Mouse (Mus musculus) embryonic fibroblast, embryonic 13.5 days (primary cell): ENCODE measurements at regions not wholly inside any gene's neighbourhood (a gene's known extent, or its start where the extent isn't known, plus 50 kb on each side); places are given as distances from the start of the nearest gene placed in this dataset.

Experiments
- H3K27ac ChIP-seq: 2 replicates; pipeline ENCODE4 v1.5.1; 2012; ENCODE audit warnings: low read length, control low read depth, inconsistent platforms; ENCODE audit not compliant: insufficient read depth
- H3K4me1 ChIP-seq: 2 replicates; pipeline ENCODE4 v1.6.1; 2011; ENCODE audit warnings: low read length; ENCODE audit not compliant: control insufficient read depth, insufficient read depth
- H3K4me3 ChIP-seq: 2 replicates; pipeline ENCODE4 v1.5.1; 2011; ENCODE audit warnings: mild to moderate bottlenecking, control low read depth, low read length; ENCODE audit not compliant: insufficient read depth
- CTCF ChIP-seq: IDR thresholded peaks from 2 replicates; pipeline ENCODE4 v1.5.1; 2011; ENCODE audit warnings: mild to moderate bottlenecking, control low read depth, low read length, moderate library complexity, borderline replicate concordance; ENCODE audit not compliant: insufficient read depth
- POLR2A ChIP-seq: IDR thresholded peaks from 2 replicates; pipeline ENCODE4 v1.6.1; 2011; ENCODE audit warnings: low read depth, mild to moderate bottlenecking, control low read depth, low read length, moderate library complexity

- Histone ChIP-seq H3K27ac (no peak overlapping the region), H3K4me3 (no peak overlapping the region), H3K4me1 (0 out of 2 replicates have a peak, but pooled peaks cover 2% of the 10 kb centered on the region)
- TF ChIP-seq POLR2A (no peak), CTCF (no peak)
Measured at GRCm38 (mm10) chr6:143502803-143503202, 335.8 kb downstream of the Etnk1 start.

GRCm38 (mm10) chr6:143503953-143504352, 336.9 kb downstream of the Etnk1 start:
- Histone ChIP-seq H3K4me1 (0 out of 2 replicates have a peak, but pooled peaks cover 2% of the 10 kb centered on the region), H3K4me3 (no peak overlapping the region), H3K27ac (no peak overlapping the region)
- TF ChIP-seq CTCF (no peak), POLR2A (no peak)

DNA sequence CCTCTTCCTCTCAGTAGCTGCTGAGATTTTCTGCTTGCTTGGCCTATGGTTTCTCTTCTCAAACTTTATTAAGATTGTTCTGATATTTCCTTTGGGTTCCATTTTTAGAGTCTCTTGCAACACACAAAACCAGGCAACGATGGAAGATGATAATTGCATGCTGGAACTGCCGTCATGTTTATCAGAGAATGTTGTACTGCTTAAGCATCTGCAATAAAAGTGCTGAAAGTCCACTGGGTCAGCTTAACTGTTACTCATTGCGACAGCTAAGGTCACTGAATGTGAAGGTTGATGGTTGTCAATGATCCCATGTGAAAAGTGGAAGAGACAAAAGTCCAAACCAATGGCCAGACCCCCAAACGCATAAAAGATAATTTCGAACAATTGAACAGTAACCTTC, 346.4 kb downstream of the Etnk1 start:
- Histone ChIP-seq H3K4me3 (no peak overlapping the region), H3K4me1 (no peaks in the 10 kb centered on the region), H3K27ac (no peak overlapping the region)
- TF ChIP-seq POLR2A = no peak
- TF ChIP-seq CTCF = no peak

GRCm38 (mm10) chr6:143515137-143515536, 348.1 kb downstream of the Etnk1 start:
- Histone ChIP-seq H3K27ac (no peak overlapping the region), H3K4me3 (no peak overlapping the region), H3K4me1 (no peaks in the 10 kb centered on the region)
- no peak for TF ChIP-seq CTCF

DNA sequence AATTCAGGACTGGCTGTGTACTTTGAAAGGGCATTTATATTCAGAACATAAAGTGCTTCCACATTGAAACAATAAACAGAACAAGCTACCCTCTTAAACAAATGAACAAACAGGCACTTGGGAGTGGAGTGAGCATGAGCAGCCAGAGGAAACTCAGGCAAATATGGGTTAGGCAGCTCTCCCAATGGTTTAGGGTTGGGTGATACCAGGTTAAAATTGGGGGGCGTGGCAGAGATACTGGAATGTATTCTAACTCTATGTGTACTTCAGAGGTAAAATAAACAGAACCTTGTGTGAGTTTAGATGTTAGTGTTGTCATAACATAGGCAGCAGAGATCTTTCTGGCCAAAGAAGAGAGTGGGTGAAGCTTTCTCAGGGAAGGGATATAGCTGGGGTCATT, 349.7 kb downstream of the Etnk1 start:
- TF ChIP-seq CTCF = no peak
- no peak for TF ChIP-seq POLR2A
- H3K4me3 ChIP-seq = no peak overlapping the region
- no peak overlapping the region for H3K27ac ChIP-seq
- H3K4me1 ChIP-seq = no peaks in the 10 kb centered on the region

DNA sequence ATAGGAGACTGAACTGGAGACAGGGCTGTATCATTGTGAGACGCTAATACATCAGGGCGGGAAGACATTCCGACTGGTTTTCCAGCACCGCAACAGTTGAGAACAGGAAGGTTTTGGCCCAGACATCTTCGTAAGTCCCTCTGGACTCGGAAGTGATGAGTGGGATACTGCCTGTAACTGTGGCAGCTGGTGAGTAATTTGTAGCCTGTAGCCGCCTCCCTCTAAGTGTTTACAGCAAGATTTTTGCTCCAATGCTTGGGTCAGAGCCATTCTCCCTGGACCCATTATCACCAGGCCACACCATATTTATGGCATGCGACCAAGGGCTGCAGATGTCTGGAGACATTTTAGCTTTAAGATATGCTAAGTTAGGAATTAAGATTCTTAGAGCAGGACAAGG, 351.5 kb downstream of the Etnk1 start:
- no peak overlapping the region for H3K27ac ChIP-seq
- TF ChIP-seq CTCF (no peak), POLR2A (no peak)
- no peaks in the 10 kb centered on the region for H3K4me1 ChIP-seq
- H3K4me3 ChIP-seq = no peak overlapping the region

DNA sequence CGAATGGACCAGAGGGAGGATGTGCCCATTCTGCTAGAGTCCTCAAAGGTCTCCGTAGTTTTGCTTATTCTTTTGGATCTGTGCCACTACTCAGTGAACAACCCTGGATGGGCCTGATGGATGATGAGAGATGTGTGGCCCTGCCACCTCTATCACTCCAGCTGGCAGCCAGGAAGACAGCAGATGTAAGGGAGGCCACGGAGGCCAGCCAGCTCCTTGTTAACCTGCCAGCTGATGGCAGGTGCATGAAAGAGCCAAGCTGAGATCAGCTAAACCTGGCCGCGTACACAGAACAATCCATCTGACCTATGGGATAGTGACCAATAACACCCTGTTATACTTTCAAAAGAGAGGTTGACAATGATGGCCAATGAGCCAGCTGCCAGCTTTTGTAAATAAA, 352.6 kb downstream of the Etnk1 start:
- Histone ChIP-seq H3K4me3 (no peak overlapping the region), H3K27ac (no peak overlapping the region), H3K4me1 (no peaks in the 10 kb centered on the region)
- no peak for TF ChIP-seq CTCF
- no peak for TF ChIP-seq POLR2A

DNA sequence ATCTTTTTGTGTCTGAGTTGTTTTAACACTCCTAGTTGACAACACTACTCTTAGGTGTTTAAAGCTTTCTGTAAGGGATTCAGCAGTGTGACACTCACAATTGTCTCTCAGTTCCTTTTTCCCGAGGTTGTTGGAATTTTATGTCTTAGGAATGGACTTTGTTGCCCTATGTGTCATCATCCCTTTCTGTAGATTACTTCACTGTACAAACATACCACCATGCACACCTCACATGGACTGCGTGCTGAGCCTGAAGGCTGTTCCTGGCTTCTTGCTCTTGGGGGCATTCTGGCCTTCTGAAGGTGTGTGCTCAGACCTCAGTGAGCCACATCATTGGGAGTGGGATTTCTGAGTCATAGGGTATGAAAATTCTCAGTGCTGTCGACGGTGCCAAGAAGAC, 358.1 kb downstream of the Etnk1 start:
- TF ChIP-seq CTCF (no peak), POLR2A (no peak)
- H3K4me1 ChIP-seq = peaks cover 3% of the 10 kb centered on the region; the same call in 1 of the 2 replicates
- H3K27ac ChIP-seq = no peak overlapping the region
- no peak overlapping the region for H3K4me3 ChIP-seq

DNA sequence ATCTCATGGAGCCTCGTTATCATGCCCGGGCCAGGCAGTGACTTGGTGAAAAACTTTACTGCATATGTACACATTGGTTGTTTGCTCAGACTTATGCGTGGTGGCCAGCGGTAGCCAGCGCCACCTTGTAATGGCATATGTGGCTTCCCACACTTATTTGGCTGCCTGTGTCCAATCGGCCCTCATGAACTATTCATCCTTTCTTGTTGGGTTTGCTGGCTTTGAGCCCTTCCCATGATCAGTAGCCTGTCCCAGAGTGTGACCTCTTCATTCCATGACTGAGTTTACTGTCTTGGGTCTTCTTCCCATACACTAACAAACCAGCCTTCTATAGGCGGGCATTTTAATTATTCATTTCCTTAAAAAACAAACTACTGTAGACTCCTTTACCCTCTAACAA, 361.9 kb downstream of the Etnk1 start:
- H3K4me3 ChIP-seq = no peak overlapping the region
- H3K27ac ChIP-seq = no peak overlapping the region
- peaks cover 13% of the 10 kb centered on the region; the same call in 1 of the 2 replicates for H3K4me1 ChIP-seq
- TF ChIP-seq CTCF (no peak), POLR2A (no peak)

- Histone ChIP-seq H3K4me1 (peaks cover 10% of the 10 kb centered on the region; the same call in 1 of the 2 replicates), H3K4me3 (no peak overlapping the region), H3K27ac (peak overlapping the region; percentile 29; the same call in 1 of the 2 replicates)
- TF ChIP-seq CTCF = no peak
- no peak for TF ChIP-seq POLR2A
Measured at GRCm38 (mm10) chr6:143530372-143531224, 363.6 kb downstream of the Etnk1 start.
